Mouse (Mus musculus): ENCODE results near the gene Ttll2. TPM values are rescaled to one million over a fixed set of nuclear protein-coding genes. Genes with fewer than 3 reads are reported as not detected.
"Not testable (repeated sequence)": the region's sequence is repeated elsewhere in the genome, so short reads cannot be mapped to it uniquely, and the experiment has no call there.

Ttll2 gene
- polyA plus RNA-seq, 1 experiment from 2014 or later: not detected

- H3K36me3 ChIP-seq (ENCODE audit: control insufficient read depth, insufficient read depth); ATAC-seq; H3K9ac ChIP-seq (replicated peaks; ENCODE audit: low read depth, low read length); H3K9me3 ChIP-seq (ENCODE audit: control insufficient read depth, low read length); H3K27ac ChIP-seq (ENCODE audit: low read length); H3K27me3 ChIP-seq (replicated peaks; ENCODE audit: control insufficient read depth, insufficient read depth, low read length); H3K4me2 ChIP-seq (ENCODE audit: low read length); H3K4me1 ChIP-seq (replicated peaks; ENCODE audit: control insufficient read depth, insufficient read depth, low read length); H3K4me3 ChIP-seq (replicated peaks; ENCODE audit: low read length): not testable (repeated sequence)
- WGBS: 89% methylated on average over 4 of the region's 5 CpGs
Measured at GRCm38 (mm10) chr17:7324346-7324745, 28.1 kb downstream of the Ttll2 start, which contains the start of gene Tcp10a. Gene Tcp10a (plus strand): TSS chr17:7324646.

GRCm38 (mm10) chr17:7319789-7320188 lies 32.7 kb downstream of the Ttll2 start:
- ATAC-seq; H3K4me3 ChIP-seq (replicated peaks; ENCODE audit: low read length); H3K4me1 ChIP-seq (replicated peaks; ENCODE audit: control insufficient read depth, insufficient read depth, low read length); H3K36me3 ChIP-seq (ENCODE audit: control insufficient read depth, insufficient read depth); H3K4me2 ChIP-seq (ENCODE audit: low read length); H3K9me3 ChIP-seq (ENCODE audit: control insufficient read depth, low read length); H3K27ac ChIP-seq (ENCODE audit: low read length); H3K9ac ChIP-seq (replicated peaks; ENCODE audit: low read depth, low read length); H3K27me3 ChIP-seq (replicated peaks; ENCODE audit: control insufficient read depth, insufficient read depth, low read length): not testable (repeated sequence)
- WGBS: 91% methylated on average over 6 of the region's 6 CpGs

GRCm38 (mm10) chr17:7315693-7316382 lies 36.7 kb downstream of the Ttll2 start:
- WGBS: 75% methylated on average over 5 of the region's 8 CpGs
- not testable (repeated sequence) for H3K27me3 ChIP-seq (replicated peaks; ENCODE audit: control insufficient read depth, insufficient read depth, low read length); H3K27ac ChIP-seq (ENCODE audit: low read length); H3K9ac ChIP-seq (replicated peaks; ENCODE audit: low read depth, low read length); H3K36me3 ChIP-seq (ENCODE audit: control insufficient read depth, insufficient read depth); H3K4me3 ChIP-seq (replicated peaks; ENCODE audit: low read length); H3K9me3 ChIP-seq (ENCODE audit: control insufficient read depth, low read length); H3K4me2 ChIP-seq (ENCODE audit: low read length); H3K4me1 ChIP-seq (replicated peaks; ENCODE audit: control insufficient read depth, insufficient read depth, low read length)
- ATAC-seq: peak; percentile 28; the same call in 1 of the 2 replicates

- not testable (repeated sequence) for H3K4me2 ChIP-seq (ENCODE audit: low read length); H3K4me1 ChIP-seq (replicated peaks; ENCODE audit: control insufficient read depth, insufficient read depth, low read length); H3K27ac ChIP-seq (ENCODE audit: low read length); H3K9me3 ChIP-seq (ENCODE audit: control insufficient read depth, low read length); H3K9ac ChIP-seq (replicated peaks; ENCODE audit: low read depth, low read length); H3K27me3 ChIP-seq (replicated peaks; ENCODE audit: control insufficient read depth, insufficient read depth, low read length); H3K4me3 ChIP-seq (replicated peaks; ENCODE audit: low read length); H3K36me3 ChIP-seq (ENCODE audit: control insufficient read depth, insufficient read depth)
- ATAC-seq: peak; percentile 95
- 63% methylated on average over 8 of the region's 8 CpGs for WGBS
Measured at GRCm38 (mm10) chr17:7306278-7307196, 46.0 kb downstream of the Ttll2 start.

Other genes with a start within 250 kb of the Ttll2 start
- gene Rps6ka2, start 182.6 kb downstream of the Ttll2 start, polyA plus RNA-seq (2015; fragmentation: Nextera tagmentation; extraction: Ambion mirVana): 23.8 and 24.0 TPM in 2 replicates
- gene Tcp10a, start 28.1 kb downstream of the Ttll2 start, polyA plus RNA-seq (2015; fragmentation: Nextera tagmentation; extraction: Ambion mirVana): not detected in 2 replicates
- gene Gm49630, start 19.3 kb upstream of the Ttll2 start, polyA plus RNA-seq (2015; fragmentation: Nextera tagmentation; extraction: Ambion mirVana): not detected in 2 replicates
- 0.14 TPM in 1 of 2 replicates, not detected in the other for gene Unc93a2, start 32.8 kb upstream of the Ttll2 start, polyA plus RNA-seq (2015; fragmentation: Nextera tagmentation; extraction: Ambion mirVana)

Measured in forebrain, embryonic 16.5 days (tissue).